Mouse (Mus musculus): ENCODE measurements around the gene Tlr6.

Tlr6 gene

DNA sequence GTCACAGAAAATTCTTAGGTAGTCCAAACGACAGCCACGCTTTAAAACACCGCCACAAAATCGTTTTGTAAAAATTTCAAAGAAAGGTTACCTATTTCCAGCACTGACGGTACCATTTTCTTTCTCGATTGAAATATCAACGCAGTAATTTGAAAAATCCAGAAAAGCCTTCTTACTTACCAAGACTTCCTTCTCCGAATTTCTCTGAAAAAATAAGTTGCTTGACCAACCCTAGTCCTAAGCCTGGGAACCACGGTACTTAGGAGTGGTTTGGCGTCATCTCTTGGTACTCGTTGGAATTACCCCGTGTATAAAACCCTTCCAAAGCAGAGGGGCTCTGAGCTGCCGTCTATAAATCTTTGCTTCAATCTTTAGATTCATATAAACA is at the start of gene Tlr6:
Tlr6 (minus strand) TSS at position 255 of the 388 bp plus-strand sequence.
- DNase-seq (ENCODE audit: low read depth), result peak; percentile 67

DNA sequence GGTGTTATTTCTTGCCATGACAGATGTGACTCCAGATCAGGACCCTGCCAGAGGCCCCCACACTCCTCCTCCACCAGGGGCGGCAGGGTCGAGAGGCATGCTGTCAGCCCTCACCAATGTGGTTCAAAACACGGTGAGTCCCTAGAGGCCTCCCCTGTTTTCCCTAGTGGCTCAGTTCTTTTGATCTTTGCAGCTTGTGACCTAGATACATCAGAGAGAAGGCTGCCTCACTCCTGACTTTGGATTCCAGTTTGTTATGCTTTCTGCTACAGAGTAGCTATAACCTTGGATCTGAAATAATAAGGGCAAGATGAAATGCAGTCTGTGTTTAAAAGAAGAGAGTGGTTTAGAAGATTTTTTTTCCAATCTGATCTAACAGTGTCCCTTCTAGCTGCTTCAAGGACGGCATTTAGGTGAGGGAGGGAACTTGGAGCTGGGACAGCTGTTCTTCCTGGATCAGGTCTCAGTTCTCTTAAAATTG is 46.2 kb upstream of the Tlr6 start:
- no peak for DNase-seq (ENCODE audit: low read depth)

DNA sequence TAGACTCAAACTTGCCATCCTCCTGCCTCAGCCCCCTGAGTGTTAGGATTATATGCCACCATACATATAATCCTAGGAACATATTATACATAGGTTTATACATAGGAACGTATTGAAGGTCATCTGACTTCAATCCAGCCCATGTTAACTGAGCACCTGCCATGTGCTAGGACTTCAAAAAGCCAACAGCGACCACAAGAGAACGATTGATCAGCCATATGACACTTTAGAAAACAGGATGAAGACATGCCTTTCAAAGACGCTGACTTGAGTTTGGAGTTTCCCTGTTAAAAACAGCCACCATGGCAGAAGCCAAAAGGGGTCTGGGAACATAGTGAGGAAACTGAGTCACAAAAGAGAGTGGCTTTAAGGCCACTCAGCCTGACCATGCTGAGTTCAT is 45.4 kb upstream of the Tlr6 start:
- DNase-seq (ENCODE audit: low read depth), result no peak

DNA sequence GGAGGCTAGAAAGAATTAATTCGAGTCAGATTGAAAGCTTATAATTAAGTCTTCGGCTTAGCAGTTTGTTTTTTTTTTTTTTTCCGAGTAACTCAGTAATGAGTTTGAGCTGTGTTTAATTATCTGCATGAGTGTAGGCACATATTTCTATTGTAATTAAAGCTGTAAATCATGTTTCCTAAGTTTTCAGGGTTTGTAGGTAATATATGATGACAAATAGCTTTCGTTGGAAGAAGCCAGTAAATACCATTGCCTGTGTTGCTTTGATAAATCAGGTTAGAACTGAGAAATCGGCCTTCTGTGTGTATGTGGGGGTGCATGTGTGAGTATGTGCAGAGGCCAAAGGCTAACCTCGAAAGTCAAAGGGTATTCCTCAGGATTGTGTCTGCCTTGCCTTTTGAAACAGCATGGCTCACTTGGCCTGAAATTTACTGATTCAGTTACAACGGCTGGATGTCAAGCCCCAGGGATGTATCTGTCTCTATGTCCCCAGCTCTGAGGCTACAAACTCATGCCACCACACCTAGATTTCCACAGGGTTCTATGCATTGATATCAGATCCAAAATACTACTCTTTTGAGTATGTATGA is 44.1 kb upstream of the Tlr6 start:
- no peak for DNase-seq (ENCODE audit: low read depth)

DNA sequence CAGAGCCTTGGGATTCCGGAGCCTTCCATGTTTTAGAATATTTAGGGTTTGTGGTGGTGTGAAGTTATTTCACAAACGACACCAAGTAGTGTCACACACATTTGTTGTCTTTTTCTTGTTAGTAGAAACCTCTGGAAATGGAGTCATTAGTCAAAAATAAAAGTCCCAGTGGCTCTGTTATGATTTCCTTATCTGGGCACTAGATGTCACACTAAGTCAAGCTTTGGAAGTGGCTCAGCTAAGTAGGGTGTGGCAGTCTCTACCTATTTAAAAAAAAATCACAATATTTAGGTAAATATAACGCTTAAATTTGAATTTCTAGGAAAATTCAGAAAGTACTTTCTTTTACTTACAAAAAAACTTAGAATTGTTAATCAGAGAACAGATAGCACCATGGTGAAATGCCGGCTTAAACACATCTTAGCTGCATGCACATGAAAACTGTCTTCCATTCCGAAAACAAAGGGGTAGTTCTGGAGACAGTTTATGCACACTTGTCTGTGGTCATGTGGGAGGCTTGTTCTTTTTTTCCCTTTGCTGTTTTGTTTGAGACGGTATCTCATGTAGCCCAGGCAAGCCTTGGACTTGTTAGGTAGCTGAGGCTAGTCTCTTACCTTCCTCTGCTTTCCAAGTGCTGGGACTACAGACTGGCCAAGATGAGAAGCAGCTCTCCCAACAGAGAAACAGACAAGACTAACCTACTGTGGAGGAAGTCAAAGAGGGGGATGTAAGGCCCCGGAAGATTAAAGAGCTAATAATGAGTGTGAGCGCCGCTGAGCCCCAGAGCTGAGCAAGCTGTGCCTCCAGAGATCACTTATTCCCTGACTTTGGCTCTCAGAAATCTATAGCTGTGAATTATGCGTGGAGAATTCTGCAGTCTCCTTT is 43.3 kb upstream of the Tlr6 start:
- DNase-seq (ENCODE audit: low read depth), result peak; percentile 4

DNA sequence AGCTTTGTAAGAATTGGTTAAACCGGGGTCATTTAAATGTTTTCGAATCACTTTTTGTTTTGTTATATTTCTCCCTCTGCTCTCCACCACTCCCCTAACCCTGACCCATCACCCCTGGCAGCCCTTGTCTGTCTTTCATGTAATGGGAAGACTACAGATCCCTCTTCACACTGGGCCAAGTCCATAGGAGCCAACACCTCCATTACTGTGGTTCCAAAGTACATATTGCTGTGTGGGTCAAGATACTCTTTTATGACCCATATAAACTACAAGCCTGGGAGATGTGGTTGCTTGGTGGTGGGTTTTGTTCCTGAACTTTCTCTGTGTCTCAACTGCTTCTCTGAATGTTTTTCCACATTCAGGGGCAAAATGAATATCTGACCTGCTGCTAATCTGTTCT is 35.5 kb upstream of the Tlr6 start:
- no peak for DNase-seq (ENCODE audit: low read depth)

DNA sequence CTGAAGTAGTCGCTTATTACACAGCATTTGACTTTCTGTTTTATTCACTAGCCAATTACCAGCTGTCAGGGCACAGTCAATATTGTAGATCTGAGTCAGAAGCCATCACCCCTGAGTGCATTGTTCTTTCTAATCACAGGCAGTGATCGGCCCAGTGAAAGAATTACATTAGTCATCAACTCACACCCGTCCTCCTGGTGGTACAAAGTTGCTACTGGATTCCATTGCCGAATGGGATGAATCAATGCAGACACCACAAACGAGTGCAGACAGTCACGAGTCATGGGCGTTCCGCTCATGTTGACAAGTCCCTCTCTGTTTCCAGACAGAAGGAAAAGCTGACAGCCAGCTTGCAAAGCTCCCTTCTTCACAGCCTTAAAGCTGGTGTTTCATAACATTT is 32.6 kb upstream of the Tlr6 start:
- DNase-seq (ENCODE audit: low read depth), result no peak

DNA sequence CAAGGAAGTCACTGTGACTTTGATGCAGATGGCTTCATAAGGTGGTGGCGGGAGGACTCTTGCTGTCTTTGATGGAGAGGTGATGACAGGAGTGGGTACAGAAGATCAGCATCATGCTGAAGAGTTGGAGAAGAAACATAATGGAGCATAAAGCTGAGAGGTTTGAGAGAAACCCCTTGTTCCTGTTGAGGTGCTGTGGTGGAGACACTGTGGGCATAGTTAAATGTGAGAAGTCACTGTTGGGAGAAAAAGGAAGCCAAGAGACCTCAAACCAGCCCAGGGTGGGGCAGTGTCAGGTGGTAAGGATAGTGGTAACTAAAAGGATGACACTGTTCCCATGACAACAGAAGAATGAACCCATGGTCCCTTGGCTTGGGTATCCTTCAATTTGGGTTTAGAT is 30.0 kb upstream of the Tlr6 start:
- no peak for DNase-seq (ENCODE audit: low read depth)

DNA sequence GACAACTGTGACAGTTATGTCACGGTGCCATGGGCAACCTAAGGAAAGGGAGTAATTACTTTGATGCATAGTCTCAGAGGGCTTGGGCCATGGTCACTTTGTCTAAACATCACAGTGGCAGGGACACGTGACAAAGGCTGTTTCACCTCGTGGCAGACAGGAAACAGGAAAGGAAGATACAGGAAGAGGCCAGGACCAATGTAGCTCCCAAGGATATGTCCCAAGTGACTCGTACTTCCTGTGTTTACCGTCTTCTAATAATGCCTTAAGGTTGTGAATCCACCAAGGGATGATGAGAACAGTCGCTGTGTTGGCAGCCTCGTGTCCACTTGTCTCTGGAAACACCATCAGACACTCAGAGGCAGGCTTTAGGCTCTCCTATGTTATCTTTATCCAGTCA is 26.1 kb upstream of the Tlr6 start:
- DNase-seq (ENCODE audit: low read depth), result no peak

DNA sequence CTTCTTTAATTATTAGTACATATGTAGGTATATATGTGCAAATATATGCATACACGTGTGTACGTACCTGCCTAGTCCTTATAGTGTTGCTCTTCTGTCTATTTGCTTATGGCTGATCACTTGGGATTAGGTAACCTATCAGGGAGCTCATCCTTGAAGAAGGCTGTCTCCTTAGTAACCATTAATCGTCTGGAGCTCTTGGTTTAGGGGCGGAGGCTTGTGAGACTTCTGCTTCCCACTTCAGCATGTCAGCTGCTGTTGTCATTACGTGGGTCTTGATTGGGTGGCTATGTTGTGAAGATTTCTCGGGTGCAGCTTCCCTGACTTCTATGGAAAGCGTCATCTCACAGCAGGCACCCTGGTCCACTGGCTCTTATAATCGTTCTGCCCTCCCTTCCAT is 17.2 kb upstream of the Tlr6 start:
- no peak for DNase-seq (ENCODE audit: low read depth)

DNA sequence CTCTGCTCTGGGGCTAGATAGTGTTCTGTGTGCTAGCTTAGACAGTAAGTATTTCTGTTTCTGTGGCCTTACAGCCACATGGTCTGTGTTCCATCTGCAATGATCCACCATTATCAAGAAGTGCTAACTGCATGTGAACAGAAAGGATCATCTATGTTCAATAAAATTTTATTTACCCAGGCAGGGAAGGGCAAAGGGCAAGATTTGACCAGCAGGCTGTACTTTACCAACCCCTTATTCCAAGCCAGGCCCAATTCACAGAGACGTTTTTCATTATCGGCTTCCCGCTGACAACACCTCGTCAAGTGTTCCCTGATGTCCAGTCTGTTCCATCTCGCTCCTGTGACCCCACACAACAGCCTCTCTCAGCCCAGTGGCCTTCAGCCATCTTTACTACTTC is 15.2 kb upstream of the Tlr6 start:
- no peak for DNase-seq (ENCODE audit: low read depth)

DNA sequence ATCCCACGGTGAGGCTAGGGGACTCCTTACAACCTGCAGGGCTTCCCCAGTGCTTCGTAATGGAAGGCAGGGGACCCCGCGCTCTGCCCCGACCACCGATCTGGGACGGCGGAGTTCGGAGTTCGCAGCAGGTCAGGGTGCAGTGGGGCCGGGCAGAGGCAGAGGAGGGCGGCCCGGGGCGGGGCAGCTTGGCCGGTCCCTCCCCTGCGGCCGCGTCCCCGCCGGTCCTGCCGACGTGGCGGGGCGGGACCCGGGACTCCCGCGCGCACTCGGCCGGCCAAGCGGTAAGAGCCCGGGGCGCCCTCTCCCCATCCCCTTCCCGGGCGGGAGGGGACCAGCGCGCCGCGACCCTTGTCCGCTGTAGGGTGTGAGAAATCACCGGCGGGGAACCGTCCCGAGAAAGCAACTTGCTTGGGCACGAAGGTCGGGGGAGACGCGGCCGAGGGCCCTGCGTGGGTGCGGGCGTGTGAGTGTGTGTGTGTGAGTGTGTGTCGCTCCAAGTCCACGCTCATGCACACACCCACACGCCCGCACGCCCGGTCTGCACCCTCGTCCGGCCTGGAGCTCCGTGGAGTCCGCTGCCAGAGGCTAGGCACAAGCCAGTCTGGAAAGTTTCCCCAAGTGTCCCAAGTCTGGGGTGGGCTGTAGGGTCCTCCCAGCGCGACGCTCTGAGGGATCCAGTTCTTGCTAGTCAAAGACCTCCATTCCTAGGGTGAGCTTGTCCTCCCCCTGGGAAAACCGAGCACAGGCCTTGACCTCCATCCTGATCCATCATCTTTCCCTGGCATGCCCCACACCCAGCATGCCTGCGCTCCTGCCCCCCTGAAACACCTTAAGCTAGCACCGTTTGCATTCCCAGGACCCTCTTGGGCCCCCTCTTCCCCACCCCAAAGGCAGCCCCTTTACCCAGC is 10.2 kb upstream of the Tlr6 start, which contains the start of gene Fam114a1:
Fam114a1 (plus strand) TSS at position 211 of the 911 bp plus-strand sequence.
- DNase-seq (ENCODE audit: low read depth), result no peak

DNA sequence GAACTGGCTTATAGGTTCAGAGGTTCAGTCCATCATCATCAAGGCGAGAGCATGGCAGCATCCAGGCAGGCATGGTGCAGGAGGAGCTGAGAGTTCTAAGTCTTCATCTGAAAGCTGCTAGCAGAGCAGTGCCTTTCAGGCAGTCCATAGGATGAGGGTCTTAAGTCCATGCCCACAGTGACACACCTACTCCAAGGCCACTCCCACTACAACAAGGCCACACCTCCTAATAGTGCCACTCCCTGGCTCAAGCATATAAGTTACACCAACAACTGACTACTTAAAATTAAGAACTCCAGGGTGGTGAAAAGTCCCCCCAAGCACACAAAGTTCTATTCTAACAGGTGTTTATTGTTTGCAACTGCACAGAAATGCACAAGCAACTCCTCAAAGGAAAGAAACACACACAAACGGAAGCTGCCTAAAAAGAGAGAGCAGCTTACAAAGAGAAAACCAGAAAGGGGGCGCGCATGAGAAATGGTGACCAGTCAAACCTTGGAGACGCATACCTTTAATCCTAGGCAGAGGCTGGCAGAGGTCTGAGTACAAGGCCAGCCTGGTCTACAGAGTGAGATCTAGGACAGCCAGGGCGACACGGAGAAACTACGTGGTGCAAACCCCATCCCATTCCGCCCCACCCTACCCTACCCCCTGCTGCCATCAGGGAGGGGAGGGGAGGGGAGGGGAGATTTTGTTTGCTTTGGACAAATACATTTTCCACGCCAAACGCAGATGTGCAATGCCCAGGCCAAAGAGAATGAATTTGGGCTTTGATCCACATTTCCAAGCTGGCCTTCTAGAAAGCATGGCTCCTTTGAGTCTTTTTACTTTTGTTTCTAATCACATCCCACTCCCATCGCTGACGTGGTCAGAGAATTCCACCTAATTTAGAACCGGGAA is 9.3 kb upstream of the Tlr6 start:
- no peak for DNase-seq (ENCODE audit: low read depth)

DNA sequence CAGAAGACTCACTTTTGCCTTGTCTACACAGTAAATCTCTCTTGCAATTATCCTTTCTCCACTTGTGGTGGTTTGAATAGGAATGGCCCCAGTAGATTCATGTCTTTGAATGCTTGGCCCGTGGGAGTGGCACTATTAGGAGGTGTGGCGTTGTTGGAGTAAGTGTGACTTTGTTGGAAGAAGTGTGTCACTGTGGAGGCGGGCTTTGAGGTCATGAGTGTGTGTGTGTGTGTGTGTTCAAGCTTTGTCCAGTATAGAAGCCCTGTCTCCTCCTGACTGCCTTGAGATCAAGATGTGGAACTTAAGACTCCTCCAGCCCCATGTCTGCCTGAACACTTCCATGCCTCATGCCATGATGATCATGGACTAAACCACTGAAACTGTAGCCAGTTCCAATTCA is 3.8 kb upstream of the Tlr6 start:
- no peak for DNase-seq (ENCODE audit: low read depth)

DNA sequence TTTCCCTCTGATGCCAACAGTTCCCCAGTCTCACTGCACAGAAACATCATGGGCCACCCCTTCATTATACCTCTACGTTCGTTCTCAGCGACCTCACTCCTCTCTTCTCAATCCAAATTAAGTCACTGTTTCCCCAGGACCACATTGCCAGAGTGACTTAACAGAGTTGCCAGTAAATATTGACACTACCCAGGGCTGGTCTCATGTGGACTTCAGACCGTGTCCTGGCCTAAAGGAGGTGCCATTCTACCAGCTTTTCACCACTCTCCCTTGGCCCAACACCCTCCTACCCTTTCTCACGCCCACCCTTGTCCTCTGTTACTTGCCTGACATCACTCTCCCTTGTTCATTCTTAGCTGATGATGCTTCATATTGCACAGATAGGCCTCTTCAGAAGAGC is 3.4 kb upstream of the Tlr6 start:
- no peak for DNase-seq (ENCODE audit: low read depth)

DNA sequence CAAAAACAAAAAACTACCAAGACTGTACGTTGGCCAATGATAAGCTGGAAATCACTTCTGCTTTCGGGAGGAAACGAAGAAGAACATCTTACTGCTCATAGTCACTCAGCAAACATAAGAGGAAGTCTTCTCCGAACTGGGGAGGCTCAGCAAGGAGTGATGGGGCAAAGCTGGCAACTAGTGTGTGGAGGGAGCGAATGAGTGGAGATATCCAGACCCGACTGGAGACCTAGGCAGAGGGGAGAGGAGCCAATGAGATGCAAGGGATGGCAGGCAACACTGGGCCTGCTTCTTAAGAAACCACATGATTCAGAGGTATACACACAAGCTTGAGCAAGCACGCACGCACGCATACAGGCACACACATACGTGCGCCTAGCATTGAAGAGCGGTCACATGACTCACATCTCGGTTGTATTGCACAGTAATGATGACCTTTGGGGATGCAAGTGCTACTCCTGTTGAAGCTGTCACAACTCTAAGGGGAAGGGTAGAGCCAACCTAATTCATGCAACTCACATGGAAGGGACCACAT is 1.0 kb upstream of the Tlr6 start:
- no peak for DNase-seq (ENCODE audit: low read depth)

DNA sequence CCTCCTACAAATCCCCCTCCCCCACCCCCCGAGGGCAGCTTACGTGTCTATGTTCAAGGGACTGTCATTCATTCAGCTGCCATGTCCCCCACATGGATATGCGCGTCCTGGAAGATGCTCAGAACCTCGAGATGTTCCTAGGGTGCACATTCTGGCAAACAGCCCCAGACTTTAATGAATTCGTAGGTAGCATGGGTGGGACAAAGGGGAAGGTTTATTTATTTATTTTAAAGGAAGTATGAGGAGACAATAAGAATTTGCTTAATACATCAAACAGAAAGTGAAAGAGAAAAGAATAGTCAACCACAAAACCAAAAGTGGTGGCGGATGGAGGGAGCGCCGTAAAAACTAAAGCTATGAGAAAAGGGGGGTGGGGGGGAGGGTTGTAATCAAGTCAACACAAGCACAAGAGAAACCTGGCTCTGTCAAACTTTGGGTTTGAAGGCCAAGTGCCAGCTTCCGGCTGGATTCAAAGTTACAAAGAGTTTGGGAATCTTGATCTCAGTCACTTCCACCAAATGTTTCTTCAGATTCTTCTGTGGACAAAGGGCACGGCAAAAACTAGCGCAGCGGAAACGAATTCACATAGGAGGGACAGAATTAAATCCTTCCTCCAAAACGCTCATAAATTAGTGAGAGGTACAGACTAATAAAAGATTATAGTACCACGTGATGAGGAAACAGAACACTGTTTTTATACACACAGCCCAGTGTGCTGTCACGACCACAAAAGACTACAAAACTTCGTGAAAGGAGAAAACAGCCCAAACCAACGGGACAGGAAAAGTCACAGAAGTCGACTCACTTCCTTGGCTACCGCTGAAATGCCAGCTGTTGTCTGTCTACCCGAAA is 680 bp downstream of the Tlr6 start:
- DNase-seq (ENCODE audit: low read depth), result no peak

DNA sequence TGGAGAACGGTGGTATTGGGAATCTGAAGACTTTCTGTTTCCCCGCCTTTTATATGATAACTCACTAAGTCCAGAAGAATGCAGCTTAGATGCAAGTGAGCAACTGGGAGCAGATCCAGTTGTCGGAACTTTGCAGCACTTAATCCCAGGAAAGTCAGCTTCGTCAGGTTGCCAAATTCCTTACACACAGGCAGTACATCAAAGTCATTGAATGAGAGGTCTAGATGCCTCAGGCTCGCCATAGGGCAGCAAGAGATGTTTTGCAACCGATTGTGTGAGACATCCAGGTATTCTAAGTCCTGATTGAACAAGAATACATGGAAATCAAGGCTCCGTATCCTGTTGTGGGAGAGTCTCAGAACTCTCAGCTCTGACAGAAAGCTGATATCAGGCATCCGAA is 5.0 kb downstream of the Tlr6 start:
- DNase-seq (ENCODE audit: low read depth), result no peak

DNA sequence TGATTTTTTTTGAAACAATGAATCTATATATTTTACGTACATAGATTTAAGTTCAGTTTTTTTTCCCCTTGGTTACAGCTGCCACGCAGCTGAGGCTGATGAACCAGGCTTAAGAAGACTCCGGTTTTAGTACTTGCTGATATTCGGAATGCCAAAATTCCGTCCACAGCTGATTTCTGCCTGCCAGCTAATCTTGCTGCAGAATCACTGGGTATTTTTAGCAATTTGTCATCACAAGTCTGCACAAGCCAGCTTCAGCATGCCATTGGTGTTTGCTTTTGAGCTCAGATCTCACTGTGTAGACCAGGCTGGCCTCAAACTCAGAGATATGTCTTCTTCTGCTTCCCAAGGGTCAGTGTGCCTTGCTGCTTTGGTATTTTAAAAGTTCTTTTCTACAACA is 8.4 kb downstream of the Tlr6 start:
- no peak for DNase-seq (ENCODE audit: low read depth)

DNA sequence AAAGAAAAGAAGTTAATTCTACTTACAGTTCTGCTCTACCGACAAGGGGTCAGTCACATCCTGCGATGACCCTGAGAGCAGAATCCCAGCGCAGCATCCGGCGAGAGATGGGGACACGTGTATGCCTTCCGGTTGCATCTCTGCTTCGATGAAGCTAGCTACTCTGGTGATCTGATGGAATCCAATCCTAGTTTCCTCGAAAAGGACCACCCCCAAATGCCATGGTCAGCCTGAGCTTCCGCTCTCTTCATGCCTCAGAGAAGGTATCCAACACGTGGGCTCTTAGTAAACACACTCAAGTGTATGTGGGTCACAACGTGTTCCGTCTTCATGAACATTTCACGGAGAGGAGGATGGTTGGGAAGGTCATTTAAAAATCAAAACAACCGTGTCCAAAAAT is 27.1 kb downstream of the Tlr6 start:
- DNase-seq (ENCODE audit: low read depth), result no peak

Data from c-Kit-positive CD71-positive TER-119-negative erythroid progenitor cells, embryonic 14.5 days (primary cell).